Mouse (Mus musculus): ENCODE results near the gene Prdm4.

The Prdm4 gene

GRCm38 (mm10) chr10:85871698-85872478 is 45.1 kb downstream of the Prdm4 start:
- peak; percentile 92 for DNase-seq

GRCm38 (mm10) chr10:85846105-85846862 is 70.7 kb downstream of the Prdm4 start:
- no peak for DNase-seq
